Mouse (Mus musculus): ENCODE results near the gene Gm27021. TPM values are rescaled to one million over a fixed set of nuclear protein-coding genes. Genes with fewer than 3 reads are reported as not detected.

Gene Gm27021
- total and polyA plus RNA-seq, 3 experiments: not detected

DNA sequence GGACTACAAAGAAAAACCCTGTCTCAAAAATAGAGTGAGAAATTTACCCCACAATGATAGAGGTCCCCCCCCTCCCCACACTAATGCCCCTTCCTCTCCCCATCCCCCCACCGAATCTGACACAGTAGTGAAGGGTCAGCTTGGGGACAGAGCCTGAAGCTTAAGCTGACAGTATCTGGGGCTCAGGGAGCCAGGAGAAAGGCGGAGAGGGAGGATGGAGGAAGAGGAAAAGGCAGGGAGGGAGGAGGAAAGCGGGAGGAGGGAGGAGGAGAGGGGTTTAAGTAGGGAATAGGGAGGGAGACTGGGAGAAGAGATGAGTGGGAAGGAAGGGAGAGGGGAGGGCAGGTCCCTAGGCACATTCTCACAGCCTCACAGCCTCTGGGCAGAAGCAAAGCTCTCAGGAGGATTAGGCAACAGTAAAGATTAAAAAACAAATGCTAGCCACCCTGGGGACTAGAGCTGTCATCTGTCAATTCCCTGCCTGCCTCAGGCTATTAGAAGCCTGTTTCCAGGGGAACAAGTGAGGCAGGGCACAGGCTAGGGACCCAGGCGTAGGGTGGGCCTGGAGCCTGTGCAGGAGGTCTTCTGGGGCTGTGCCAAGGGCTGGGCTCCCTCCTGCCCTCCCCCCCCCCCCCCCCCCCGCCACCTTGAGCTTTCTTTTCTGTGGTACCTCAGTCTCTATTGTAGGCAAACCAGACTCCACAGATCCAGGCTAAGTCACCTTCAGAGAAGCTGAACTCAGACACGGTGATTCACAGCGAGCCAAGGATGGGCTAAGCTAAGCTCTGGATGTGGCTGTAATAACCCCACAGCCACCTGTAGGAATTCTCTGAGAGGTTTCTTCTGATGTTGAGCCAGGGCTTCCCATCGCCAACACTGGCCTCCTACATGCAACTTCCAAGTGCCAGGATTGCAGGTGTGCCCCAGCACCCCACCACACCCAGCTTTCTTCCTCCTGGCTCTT is 50.9 kb downstream of the Gm27021 start:
- Histone ChIP-seq H3K9ac (ENCODE audit: low read depth, low read length) (no peak overlapping the region), H3K4me1 (ENCODE audit: control insufficient read depth, insufficient read depth, low read length) (no peaks in the 10 kb centered on the region), H3K4me3 (no peak overlapping the region), H3K36me3 (ENCODE audit: control insufficient read depth, insufficient read depth, low read length) (no peaks in the 10 kb centered on the region), H3K27ac (no peak overlapping the region), H3K79me2 (replicated peaks; ENCODE audit: control insufficient read depth, insufficient read depth, low read length) (no peaks in the 10 kb centered on the region), H3K27me3 (ENCODE audit: control insufficient read depth, insufficient read depth, low read length) (no peaks in the 10 kb centered on the region)
- 68% methylated on average over 7 of the region's 8 CpGs for WGBS
- DNase-seq: no peak
- intact Hi-C loops (cut with DNase I): no loop called here
- TF ChIP-seq POLR2A (IDR thresholded peaks at IDR 0.05; ENCODE audit: insufficient read depth, low read depth, low read length) (no peak), CTCF (IDR thresholded peaks at IDR 0.05) (no peak), EP300 (IDR thresholded peaks at IDR 0.05; ENCODE audit: insufficient read depth, low read depth, low read length) (no peak)

DNA sequence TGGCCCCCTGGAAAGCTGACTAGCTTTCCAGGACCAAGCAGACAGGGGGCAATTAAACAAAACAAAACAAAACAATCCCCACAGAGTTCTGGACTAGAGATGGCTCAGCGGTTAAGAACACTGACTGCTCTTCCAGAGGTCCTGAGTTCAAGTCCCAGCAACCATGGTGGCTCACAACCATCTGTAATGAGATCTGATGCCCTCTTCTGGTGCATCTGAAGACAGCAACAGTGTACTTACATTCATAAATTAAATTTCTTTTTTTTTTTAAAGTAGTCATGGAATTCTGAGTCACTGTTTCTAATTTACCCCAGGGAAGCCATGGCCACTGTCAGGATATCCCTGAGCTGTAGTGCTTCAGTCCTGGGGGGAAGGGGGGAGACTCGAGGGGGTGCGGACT is 53.4 kb downstream of the Gm27021 start:
- Histone ChIP-seq H3K4me1 (ENCODE audit: control insufficient read depth, insufficient read depth, low read length) (no peaks in the 10 kb centered on the region), H3K36me3 (ENCODE audit: control insufficient read depth, insufficient read depth, low read length) (no peaks in the 10 kb centered on the region), H3K9ac (ENCODE audit: low read depth, low read length) (no peak overlapping the region), H3K27me3 (ENCODE audit: control insufficient read depth, insufficient read depth, low read length) (no peaks in the 10 kb centered on the region), H3K27ac (no peak overlapping the region), H3K79me2 (replicated peaks; ENCODE audit: control insufficient read depth, insufficient read depth, low read length) (no peaks in the 10 kb centered on the region), H3K4me3 (no peak overlapping the region)
- TF ChIP-seq CTCF (IDR thresholded peaks at IDR 0.05): peak; percentile 6; the same call in 1 of the 2 replicates
- TF ChIP-seq EP300 (IDR thresholded peaks at IDR 0.05; ENCODE audit: insufficient read depth, low read depth, low read length): no peak
- TF ChIP-seq POLR2A (IDR thresholded peaks at IDR 0.05; ENCODE audit: insufficient read depth, low read depth, low read length): no peak
- intact Hi-C loops (cut with DNase I): no loop called here
- DNase-seq: no peak
- 87% methylated on average over 3 of the region's 3 CpGs for WGBS

DNA sequence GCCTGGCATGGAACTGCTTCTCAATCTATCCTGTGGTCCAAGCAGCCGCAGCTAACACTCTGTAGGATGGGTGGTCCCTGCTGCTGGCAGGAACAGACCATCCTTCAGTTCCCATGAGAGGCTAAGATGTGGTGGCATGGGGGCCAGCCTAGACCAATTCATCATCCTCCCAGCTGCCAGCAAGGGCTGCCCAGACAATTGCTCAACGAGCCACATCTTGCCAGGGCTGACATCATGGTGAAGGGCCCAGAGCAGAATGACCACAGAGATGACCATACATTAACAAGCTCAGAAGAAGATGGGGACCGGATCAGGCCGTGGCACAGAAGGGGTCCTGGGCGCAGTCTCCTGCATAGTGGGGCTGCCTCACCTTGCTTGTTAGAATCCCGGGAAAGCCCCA is 57.1 kb downstream of the Gm27021 start:
- Histone ChIP-seq H3K4me1 (ENCODE audit: control insufficient read depth, insufficient read depth, low read length) (no peaks in the 10 kb centered on the region), H3K4me3 (no peak overlapping the region), H3K27me3 (ENCODE audit: control insufficient read depth, insufficient read depth, low read length) (no peaks in the 10 kb centered on the region), H3K79me2 (replicated peaks; ENCODE audit: control insufficient read depth, insufficient read depth, low read length) (no peaks in the 10 kb centered on the region), H3K27ac (no peak overlapping the region), H3K36me3 (ENCODE audit: control insufficient read depth, insufficient read depth, low read length) (no peaks in the 10 kb centered on the region), H3K9ac (ENCODE audit: low read depth, low read length) (no peak overlapping the region)
- 90% methylated on average over 6 of the region's 6 CpGs for WGBS
- intact Hi-C loops (cut with DNase I): no loop called here
- no peak for TF ChIP-seq CTCF (IDR thresholded peaks at IDR 0.05)
- no peak for TF ChIP-seq POLR2A (IDR thresholded peaks at IDR 0.05; ENCODE audit: insufficient read depth, low read depth, low read length)
- TF ChIP-seq EP300 (IDR thresholded peaks at IDR 0.05; ENCODE audit: insufficient read depth, low read depth, low read length): no peak
- no peak for DNase-seq

DNA sequence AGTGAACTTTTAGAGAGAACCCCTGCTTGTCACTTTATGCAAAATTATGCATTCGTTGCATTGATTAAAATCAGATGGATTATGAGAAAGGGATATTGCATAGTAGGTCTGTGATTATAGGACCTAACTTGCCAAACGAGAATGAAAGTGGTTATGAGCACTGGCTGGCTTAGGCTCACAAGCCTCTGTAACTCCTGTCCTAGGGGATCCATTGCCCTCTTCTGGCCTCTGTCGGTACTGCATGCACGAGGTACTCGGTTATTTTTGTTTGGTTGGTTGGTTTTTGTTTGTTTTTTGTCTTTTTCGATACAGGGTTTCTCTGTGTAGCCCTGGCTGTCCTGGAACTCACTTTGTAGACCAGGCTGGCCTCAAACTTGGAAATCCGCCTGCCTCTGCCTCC is 60.0 kb downstream of the Gm27021 start:
- no peaks in the 10 kb centered on the region for H3K79me2 ChIP-seq (replicated peaks; ENCODE audit: control insufficient read depth, insufficient read depth, low read length)
- H3K4me3 ChIP-seq: no peak overlapping the region
- H3K9ac ChIP-seq (ENCODE audit: low read depth, low read length): no peak overlapping the region
- peak; percentile 60 to 85 for DNase-seq
- 8% methylated on average over 7 of the region's 7 CpGs for WGBS
- H3K27me3 ChIP-seq (ENCODE audit: control insufficient read depth, insufficient read depth, low read length): no peaks in the 10 kb centered on the region
- H3K27ac ChIP-seq: no peak overlapping the region
- no peaks in the 10 kb centered on the region for H3K36me3 ChIP-seq (ENCODE audit: control insufficient read depth, insufficient read depth, low read length)
- intact Hi-C loops (cut with DNase I): loop anchor here (1.0 kb wide), 1 partner anchor 429 kb away; no protein-coding TSS in a partner anchor
- H3K4me1 ChIP-seq (ENCODE audit: control insufficient read depth, insufficient read depth, low read length): no peaks in the 10 kb centered on the region
- TF ChIP-seq CTCF (IDR thresholded peaks at IDR 0.05) (no peak; the same call in 1 of the 2 replicates), POLR2A (IDR thresholded peaks at IDR 0.05; ENCODE audit: insufficient read depth, low read depth, low read length) (no peak), EP300 (IDR thresholded peaks at IDR 0.05; ENCODE audit: insufficient read depth, low read depth, low read length) (no peak)

DNA sequence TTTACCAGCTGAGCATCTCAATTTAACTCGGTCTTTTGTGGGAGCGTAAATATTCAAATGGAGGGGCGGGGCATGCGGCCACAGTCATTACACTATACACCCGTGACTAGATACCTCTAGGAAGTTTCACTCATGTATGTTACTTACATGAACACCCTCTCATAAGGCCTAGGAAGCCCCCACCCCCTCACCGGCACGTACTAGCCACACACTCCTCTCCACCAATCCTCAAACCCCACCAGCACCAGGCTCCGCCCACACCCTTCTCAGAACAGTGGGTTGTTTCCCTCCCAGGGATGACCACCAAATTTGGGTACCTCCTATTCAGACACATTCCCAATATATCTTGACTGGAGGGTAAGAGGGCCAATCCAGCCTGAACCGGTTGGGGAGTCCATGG is 60.4 kb downstream of the Gm27021 start:
- intact Hi-C loops (cut with DNase I): no loop called here
- DNase-seq: no peak
- Histone ChIP-seq H3K79me2 (replicated peaks; ENCODE audit: control insufficient read depth, insufficient read depth, low read length) (no peaks in the 10 kb centered on the region), H3K27ac (no peak overlapping the region), H3K36me3 (ENCODE audit: control insufficient read depth, insufficient read depth, low read length) (no peaks in the 10 kb centered on the region), H3K4me1 (ENCODE audit: control insufficient read depth, insufficient read depth, low read length) (no peaks in the 10 kb centered on the region), H3K9ac (ENCODE audit: low read depth, low read length) (no peak overlapping the region), H3K27me3 (ENCODE audit: control insufficient read depth, insufficient read depth, low read length) (no peaks in the 10 kb centered on the region), H3K4me3 (no peak overlapping the region)
- TF ChIP-seq POLR2A (IDR thresholded peaks at IDR 0.05; ENCODE audit: insufficient read depth, low read depth, low read length): no peak
- no peak for TF ChIP-seq EP300 (IDR thresholded peaks at IDR 0.05; ENCODE audit: insufficient read depth, low read depth, low read length)
- TF ChIP-seq CTCF (IDR thresholded peaks at IDR 0.05): no peak
- WGBS: 79% methylated on average over 9 of the region's 9 CpGs

DNA sequence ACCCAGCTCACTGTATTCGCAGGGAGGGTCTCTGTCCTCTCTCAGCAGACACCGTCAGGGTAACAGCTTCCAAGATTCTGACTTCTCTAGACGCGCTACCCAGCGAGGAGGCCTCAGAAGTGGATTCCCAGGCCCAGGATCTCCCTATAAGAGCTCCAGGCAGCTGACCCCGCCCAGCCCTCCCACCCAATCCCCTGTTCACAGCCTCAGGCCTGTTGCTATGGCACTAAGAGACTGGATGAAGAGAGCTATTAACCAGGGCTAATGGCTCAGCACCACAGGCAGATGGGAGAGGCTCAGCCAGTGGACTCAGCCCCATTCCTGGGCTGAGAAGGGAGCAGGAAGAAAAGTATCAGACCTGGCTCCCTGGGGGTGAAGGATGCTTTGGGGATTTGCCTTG is 65.2 kb downstream of the Gm27021 start:
- no peak for DNase-seq
- Histone ChIP-seq H3K36me3 (ENCODE audit: control insufficient read depth, insufficient read depth, low read length) (no peaks in the 10 kb centered on the region), H3K27ac (no peak overlapping the region), H3K9ac (ENCODE audit: low read depth, low read length) (no peak overlapping the region), H3K4me3 (no peak overlapping the region), H3K27me3 (ENCODE audit: control insufficient read depth, insufficient read depth, low read length) (no peaks in the 10 kb centered on the region), H3K4me1 (ENCODE audit: control insufficient read depth, insufficient read depth, low read length) (no peaks in the 10 kb centered on the region), H3K79me2 (replicated peaks; ENCODE audit: control insufficient read depth, insufficient read depth, low read length) (no peaks in the 10 kb centered on the region)
- intact Hi-C loops (cut with DNase I): no loop called here
- 72% methylated on average over 6 of the region's 6 CpGs for WGBS
- TF ChIP-seq CTCF (IDR thresholded peaks at IDR 0.05): no peak
- TF ChIP-seq POLR2A (IDR thresholded peaks at IDR 0.05; ENCODE audit: insufficient read depth, low read depth, low read length): no peak
- no peak for TF ChIP-seq EP300 (IDR thresholded peaks at IDR 0.05; ENCODE audit: insufficient read depth, low read depth, low read length)

Measured in heart, adult 2 months (tissue).